Mouse (Mus musculus) megakaryocyte, embryonic 14.5 days (primary cell): ENCODE measurements around the gene Unk.

Experiments used
- FLI1 ChIP-seq: IDR thresholded peaks from 2 replicates; pipeline ENCODE4 v1.6.1; 2012; ENCODE audit warnings: low read length, inconsistent platforms, mixed read lengths
- GATA1 ChIP-seq: IDR thresholded peaks from 3 replicates; pipeline ENCODE4 v1.6.1; 2012; ENCODE audit warnings: mixed read lengths, low read length, inconsistent platforms, borderline replicate concordance

DNA sequence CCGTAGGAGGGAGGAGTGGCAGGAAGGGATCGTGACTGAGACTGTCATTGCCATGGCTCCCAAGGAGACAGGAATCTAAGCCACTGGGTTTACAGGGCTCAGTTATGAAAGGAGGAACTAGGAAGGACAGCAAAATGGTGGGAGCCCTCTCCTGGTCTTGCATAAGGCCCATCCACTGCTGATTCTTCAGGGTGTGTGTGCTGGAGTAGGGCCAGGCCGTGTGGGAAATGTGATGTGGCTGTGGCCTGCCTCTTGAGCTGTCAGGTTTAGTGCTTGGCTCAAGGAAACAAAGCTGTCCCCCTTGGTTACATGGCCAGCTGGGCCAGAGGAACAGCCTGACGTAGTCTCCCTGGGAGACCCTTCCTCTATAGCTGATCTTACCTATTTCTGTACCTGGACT is 20.1 kb downstream of the Unk start:
- TF ChIP-seq GATA1 (no peak), FLI1 (no peak)
